Mouse (Mus musculus) gastrocnemius, adult 8-10 months (tissue): Measurements from ENCODE around the gene Dhx15. TPM values are rescaled to one million over a fixed set of nuclear protein-coding genes. Genes with fewer than 3 reads are reported as not detected.

Experiments
- DNase-seq, 2 experiments: peaks; one replicate each; pipeline ENCODE4 v3.0.0; 2022; ENCODE audit warnings: low spot score in 2 of 2
- microRNA-seq: library from miRNA; unstranded; fragments of <30 nt; microRNA quantifications from one replicate; pipeline ENCODE4 v1.2.0, GENCODE M21; 2022
- total RNA-seq, 4 experiments: library from RNA; stranded (reverse); gene quantifications; 2 replicates each; pipeline ENCODE4 v1.2.4; 2022

Gene Dhx15
- total RNA-seq, 4 experiments from 2014 or later = 36.4 to 45.5 (median 40.1) TPM

GRCm38 (mm10) chr5:52112191-52112760 is 78.0 kb downstream of the Dhx15 start:
- no peak for DNase-seq

DNA sequence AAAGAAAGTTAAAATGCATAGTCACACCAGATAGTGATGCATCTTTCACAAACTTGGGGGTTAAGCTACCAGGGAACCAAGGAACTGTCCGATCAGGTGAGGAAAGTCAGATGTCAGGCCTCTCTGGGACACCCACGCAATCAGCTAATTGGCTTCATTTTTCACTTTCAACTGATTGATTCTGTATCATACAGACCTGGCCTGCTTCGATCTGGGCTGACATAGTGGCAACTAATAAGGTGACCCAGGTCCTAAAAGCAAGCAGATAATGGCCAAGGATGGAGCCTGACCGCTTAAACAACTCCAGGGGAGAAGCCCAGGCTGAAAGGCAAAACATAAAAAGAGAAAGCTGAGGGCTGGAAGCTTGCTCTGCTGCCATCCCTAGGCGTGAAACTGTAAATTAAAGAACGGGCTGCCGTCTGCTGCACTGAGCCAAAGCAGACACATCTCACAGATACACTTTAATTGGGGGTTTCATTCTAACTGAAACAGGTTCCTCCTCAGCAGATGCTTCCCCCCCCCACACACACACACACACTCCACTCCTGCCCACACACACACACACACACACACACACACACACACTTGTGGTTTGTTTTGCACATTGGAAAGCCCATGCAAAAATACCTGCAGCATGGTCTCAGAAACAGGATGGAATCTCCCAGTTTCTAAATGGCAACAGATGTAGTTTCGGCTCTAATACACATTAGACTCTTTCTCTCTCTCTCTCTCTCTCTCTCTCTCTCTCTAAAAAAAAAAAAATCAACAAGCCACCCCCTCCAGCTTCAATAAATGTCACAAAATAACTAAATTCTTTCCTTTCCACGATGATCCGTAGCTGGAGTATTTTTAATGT is 79.3 kb downstream of the Dhx15 start:
- DNase-seq = no peak

Small RNA genes within 50 kb of the gene (microRNA-seq; reads per million reads assigned to microRNA genes)
- gene Mir6417 = not detected

Other genes with a start within 250 kb of the Dhx15 start
- 1 to 10 TPM; 2.4 to 7.7 (median 4.5) TPM for gene Sod3, start 173.3 kb upstream of the Dhx15 start, total RNA-seq